Mouse (Mus musculus) frontal cortex, postnatal 10 days (tissue): ENCODE measurements around the gene Ankrd9.

ENCODE experiments used
- DNase-seq, 2 experiments: peaks; one replicate each; pipeline ENCODE4 v3.0.0; 2022; ENCODE audit warnings: low spot score in 2 of 2, mixed read lengths in 1 of 2

Gene Ankrd9

DNA sequence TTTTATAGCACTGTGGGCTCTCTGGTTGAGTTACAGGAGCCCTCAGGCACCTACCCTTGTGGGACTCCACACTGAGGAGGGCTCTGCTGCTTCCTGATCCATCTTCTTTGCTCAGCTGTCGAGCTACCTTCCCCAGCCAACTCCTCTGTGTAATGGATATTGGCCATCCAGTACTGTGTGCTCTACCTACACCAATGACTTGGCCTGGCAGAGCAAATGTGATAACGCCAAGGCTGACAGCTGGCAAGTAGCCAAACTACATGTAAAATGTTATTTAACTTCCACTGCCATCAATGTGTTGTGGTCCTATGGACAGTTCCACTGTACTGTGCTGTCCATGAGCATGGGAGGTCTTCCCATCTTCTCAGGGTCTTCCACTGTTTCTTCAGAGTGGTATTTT lies 16.9 kb downstream of the Ankrd9 start:
- no peak for DNase-seq

DNA sequence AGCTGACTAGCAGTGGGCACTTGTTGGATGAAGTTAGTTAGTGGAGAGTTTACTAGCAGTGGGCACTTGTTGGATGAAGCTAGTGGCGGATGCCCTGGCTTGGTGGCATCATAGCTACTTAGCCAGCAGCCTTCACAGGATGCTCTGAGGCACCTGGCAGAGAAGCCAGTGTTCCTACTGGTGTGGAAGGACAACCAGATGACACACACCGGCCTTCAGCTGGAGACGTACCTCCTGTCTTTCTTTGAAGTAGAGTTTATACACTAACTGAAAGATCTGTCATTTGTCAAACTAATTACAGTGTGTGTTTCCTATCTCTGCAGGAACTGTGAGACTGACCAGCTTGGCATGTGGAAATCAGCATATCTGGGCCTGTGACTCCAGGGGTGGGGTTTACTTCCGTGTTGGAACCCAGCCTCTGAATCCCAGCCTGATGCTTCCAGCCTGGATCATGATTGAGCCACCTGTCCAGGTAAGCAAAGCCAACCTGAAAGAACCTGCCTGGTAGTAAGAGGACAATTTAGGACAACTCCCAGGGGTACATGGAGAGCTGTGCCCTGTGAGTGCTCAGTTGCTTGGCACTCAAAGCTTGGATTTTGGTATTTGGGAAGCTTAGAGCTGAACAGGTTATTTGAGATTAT lies 24.4 kb downstream of the Ankrd9 start:
- DNase-seq: no peak

DNA sequence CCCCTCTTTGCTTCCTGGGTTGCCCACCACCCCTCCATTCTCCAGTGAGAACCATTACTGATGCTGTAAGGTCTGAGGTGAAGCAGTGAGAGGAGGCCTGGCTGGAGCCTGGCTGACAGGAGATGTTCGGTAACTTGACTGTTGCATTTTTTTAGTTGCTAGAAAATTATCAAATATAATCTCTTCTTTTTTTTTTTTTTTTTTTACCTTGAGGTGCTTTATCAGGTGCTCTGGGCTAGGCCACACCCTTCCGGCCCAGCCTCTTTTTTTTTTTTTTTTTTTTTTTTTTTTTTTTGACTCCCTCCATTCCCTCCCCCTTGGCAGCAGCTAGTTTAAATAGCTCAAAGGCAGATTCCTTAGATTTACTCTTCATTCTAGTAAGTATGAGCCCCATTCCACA lies 24.9 kb downstream of the Ankrd9 start:
- no peak for DNase-seq

DNA sequence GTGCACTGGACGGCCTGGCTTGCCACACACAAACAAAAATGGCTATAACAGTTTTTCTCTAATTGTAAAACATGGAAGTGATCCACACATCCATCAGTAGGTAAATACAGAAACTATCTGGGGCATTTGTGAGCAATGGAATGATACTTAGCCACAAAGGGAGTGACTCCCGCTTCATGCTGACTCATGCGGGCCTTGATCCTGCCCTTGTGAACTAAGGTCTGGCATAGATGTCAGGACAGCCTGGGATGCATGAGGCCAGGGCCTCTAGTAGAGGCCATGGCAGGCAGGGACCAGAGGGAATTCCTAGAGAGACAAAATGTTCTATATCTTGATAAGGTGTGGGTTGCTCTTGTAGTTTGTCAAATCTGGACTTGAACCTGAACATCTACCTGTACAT lies 25.4 kb downstream of the Ankrd9 start:
- DNase-seq: no peak

DNA sequence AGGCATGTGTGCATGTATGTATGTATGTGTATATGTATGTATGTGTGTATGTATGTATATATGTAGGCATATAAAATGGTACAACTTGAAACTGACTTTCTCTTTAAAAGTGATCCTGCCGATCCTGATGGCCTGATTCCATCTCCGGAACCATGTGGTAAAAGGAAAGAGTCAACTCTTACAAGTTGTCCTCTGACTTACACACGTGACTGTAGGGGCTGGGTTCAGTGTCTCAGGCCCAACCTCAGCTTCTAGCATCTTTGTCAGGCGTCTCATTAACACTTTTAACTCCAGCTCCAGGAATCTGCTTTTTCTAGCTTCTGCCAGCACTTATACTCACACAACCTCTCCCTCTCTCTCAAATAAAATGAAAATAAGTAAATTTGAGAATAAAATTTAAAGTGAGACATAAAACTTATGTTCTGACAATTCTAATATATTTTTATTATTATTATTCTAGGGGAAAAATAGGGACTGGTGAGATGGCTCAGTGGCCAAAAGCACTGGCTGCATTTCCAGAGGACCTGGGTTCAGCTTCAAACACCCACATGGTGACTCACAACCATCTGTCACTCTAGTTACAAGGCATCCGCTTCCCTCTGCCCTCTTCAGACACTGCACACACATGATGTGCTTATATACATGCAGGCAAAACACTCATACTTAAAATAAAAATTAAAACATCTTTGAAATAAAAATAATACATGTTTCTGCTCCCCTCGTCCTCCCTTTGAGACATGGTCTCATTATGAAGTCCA lies 26.0 kb downstream of the Ankrd9 start:
- DNase-seq: no peak

DNA sequence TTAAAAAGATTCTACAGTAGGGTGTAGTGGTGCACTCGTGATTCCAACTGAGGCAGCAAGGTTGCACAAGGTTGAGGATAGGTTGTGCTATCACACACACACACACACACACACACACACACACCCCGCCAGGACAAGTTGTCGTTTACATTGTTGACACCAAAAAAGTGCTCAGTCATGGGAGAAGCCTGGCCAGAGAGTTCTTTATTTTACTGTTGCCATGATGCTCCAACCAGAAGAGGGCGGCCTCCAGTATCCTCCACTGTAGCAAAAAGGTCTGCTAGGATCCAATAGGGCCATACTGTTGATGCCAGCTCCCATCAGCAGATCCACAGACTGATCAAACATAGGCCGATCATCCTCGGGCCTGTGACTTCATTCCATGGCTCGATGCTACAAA lies 27.6 kb downstream of the Ankrd9 start:
- DNase-seq: no peak

DNA sequence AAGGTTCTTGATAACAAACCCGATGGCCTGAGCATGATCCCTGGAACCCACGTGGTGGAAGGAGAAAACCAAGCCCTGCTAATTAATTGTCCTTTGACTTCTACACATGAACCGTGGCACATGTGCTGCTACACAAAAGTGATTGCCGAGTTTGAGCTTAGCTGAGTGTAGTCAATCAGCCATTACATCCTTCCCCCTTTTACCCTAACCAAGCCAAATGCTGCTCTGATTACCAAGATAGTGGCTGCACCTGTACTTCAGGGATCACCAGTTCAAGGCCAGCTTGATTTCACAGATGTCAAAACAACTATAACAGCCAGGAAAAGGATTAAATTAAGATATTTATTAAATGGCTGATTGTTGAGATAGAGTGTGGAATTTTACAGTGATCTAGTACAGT lies 28.7 kb downstream of the Ankrd9 start:
- no peak for DNase-seq

DNA sequence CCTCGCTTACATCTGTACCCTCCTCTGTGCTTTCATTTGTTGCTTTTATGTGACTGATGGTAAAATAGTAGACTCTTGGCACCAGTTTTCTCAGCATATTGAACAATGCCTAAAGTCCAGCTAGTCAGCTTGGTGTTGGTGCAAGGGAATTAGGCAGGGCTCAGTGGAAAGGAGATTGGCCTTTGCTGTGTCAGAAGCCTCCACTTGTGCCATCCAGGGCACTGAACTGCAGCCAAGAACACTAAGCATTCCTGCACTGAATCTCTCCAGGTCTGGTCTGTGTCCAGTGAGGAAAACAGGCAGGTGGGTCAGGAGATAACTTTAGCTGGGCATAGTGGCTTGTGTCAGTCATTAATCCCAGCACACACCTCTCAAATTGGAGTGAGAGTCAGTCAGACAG lies 29.4 kb downstream of the Ankrd9 start:
- DNase-seq: no peak

DNA sequence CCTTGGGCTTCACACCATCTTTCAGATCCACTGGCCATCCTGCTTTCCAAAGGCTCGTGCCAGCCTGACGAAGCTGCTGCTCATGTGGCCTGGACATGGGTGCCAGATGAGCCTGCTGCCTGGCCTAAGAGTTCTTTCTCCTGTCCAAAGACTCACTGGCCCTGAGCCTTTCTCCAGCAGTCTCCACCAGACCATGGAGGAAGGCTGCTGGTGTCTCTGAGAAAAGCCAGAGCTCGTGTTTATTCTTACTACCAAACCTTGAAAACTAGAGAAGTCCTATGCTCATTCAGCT lies 30.0 kb downstream of the Ankrd9 start:
- no peak for DNase-seq

DNA sequence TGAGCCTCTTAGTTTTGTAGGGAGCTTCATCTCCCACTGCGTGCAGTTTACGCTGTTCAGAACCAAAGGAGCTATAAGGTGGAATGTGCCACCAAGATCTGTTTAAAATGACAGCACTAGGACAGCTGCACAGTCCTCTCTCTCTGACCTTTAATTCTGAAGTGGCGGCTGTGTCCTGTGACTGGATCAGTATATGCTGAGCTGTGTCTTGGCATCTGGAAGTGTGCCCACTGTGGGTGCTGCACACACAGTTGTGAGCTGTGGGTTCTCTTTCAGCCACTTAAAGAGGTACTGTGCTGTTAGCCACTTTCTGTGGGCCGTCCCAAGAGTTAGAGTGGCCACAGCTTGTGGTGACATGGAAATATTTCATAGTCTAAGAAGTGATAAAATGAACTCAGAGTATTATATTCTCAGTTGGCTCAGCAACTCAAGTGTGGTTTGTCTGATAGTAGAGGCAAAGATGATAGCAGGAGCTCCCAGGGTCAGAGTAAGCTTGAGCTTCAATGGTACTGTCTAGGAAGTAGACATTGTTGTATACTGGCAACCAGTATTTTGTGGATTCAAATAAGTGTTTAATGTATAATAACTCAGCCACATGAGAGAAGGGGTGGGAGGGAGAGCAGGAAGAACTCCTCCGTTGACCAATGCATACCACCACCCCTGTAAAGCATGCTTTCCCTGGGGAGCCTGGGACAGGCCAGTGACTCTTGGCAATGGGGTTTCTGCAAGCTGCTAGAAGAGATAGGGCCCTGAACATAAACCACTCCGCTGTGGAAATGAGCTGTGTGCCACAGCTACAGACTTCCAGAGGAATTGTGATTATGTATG lies 30.5 kb downstream of the Ankrd9 start:
- no peak for DNase-seq

DNA sequence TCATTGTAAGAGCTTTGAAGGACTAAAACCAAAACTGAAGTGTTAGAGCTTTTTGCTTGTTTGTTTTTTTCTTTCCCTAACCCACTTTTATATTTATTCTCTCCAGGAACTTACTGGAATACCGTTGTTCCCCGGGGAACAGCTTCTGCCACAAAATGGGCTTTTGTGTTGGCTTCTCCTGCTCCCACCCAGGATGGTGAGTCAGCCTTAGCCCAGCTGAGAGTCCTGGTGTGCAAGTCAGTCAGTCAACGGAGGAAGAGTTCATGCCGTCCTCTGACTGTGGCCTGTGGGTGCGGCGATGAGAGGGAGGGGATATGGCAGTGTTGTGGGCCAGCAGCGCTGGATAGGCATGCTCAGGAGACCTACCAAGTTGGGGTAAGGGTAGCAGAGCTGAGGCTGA lies 32.6 kb downstream of the Ankrd9 start:
- no peak for DNase-seq

DNA sequence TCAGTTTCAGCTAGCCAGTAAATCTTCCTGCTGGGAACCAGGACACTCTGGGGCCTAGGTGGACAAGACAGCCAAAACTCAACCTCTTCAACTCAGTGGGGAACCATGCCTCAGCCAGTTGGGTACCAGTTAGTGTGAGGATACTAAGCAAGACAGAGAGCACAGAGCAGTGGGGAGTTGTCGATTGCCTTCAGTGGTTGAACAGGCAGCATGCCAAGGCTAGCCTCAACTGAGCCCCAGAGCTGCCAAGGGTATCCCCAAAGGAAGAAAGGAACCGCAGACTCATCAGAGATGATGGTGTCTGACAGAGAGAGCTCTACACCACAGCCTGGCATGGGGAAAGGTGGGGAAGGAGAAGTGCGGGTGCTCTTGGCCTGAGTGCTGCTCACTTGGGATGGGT lies 38.0 kb downstream of the Ankrd9 start:
- DNase-seq: no peak

DNA sequence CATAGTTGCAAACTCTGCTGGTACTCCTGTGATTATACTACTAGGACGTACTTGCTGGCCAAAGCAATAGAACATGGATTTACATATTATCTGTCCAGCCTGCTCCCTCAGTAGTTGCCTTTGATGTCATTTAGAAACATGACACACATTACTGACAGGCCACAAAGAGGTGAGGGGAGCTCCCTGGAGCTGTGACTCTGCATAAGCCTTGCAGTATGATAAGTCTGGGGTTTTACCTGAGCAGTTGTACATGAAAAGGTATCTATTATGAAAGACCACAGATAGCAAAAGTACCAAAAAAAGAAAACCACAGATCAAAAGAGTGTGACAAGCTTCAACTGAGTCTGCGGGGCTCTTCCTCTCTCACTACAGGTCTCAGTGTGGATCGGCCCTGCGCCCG lies 39.5 kb downstream of the Ankrd9 start:
- no peak for DNase-seq

DNA sequence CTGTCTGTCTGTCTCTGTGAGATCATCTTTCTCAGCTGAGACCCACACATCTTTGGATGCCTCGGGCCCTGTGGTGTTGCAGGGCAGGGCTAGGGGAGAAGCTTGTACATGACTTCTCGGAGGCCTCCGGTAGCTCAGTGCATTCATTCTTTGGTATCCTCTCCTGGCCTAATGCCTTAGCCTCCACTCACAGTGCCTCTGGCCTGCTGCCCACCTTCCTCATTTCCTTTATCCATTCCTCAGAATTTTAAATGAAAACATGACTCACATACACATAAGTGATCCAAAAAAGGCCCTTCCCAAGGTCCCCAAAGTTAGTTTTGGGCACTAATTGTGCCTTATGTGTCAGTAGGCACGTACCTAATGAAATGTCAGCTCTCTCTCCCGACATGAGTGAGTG lies 41.3 kb downstream of the Ankrd9 start:
- DNase-seq: no peak

DNA sequence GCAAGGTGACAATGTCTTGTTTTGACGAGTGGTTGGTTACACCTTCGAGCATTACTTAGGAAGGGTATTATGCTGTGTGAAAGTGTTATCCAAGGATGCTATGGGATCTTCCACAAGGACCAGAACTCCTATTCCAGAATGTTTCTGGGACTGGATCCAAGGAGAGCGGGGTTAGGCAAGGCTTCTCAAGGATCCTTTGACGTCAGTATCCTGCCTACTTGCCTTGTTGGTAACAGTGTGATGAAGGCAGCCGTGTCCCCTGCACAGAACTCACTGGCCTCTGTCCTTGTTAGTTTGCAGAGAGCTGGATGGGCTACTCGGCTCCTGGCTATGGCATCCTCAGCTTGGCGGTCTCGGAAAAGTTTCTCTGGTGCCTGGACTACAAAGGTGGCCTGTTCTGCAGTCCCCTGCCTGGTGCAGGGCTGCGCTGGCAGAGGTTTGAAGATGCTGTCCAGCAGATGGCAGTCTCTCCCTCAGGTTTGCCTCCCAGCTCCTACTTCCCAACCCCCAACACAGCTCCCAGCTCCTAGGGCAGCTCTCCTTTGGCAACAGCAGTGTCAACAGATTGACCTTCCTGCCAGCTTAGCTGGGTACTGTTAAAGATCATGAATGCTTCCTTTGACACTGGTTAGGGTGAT lies 42.7 kb downstream of the Ankrd9 start:
- DNase-seq: peak; percentile 70 to 82

DNA sequence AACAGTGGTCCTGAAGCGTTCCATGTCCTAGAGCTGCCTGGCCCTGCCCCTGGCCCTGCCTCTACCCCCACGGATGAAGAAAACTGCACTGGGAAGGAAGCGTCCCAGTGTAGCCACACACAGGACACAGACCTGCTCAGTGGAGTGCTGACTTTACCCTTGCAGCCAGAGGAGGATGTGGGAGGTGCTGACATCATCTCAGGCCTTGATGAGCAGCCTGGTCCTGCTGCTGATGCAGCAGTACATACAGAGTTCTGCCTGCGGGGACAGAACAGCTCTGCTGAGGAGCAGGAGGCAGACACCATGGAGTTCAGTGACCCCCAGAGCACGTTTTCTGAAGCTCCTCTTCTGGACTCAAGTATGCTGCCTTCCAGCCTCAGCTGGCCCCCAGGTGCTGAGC lies 46.0 kb downstream of the Ankrd9 start:
- no peak for DNase-seq
